ENCODE assay signal across 13 mouse cellular contexts in genomic region chr1:62777320-62778235, GRCm38 (mm10).
DNase-seq lines count a peak whose midpoint lies in the region; ATAC-seq and TF ChIP-seq lines count a peak whose summit lies in the region.
"Had no signal": no experiment of that assay in that cellular context is flagged by ENCODE, and none has a peak within 500 bp of the region (broad histone marks: within the 10 kb centered on the region; RNA-seq: fewer than 3 reads in every experiment).

No protein-coding gene starts in this region.

- peak; percentile 39 for DNase-seq in adrenal gland, postnatal 10 days
- peak; percentile 76 to 81 for DNase-seq in cerebellum, postnatal 36 days
- DNase-seq in limb, embryonic 10.5 days (ENCODE audit: low spot score), result no peak
- no peak for DNase-seq in hindbrain, embryonic 11.5 days (ENCODE audit: low spot score)
- DNase-seq: lung, adult 18-20 months; thymus, postnatal 14 days had no signal

- H3K4me3 ChIP-seq in hindbrain, embryonic 16.5 days (ENCODE audit: low read length), result no peak overlapping the region
- H3K4me3 ChIP-seq in hindbrain, embryonic 13.5 days, result no peak overlapping the region
- H3K4me3 ChIP-seq in E14TG2a.4 (replicated peaks; ENCODE audit: low read length), result peak overlapping the region; percentile 30; the same call in 1 of the 2 replicates
- H3K4me3 ChIP-seq in intestine, embryonic 16.5 days (ENCODE audit: low read length), result no peak overlapping the region
- no peak overlapping the region for H3K4me3 ChIP-seq in limb, embryonic 10.5 days
- no peak overlapping the region for H3K4me3 ChIP-seq in hindbrain, embryonic 11.5 days (ENCODE audit: low read depth, low read length)
- H3K4me3 ChIP-seq: forebrain, embryonic 13.5 days; hindbrain, embryonic 15.5 days; midbrain, embryonic 15.5 days had no signal

- ATAC-seq in hindbrain, embryonic 16.5 days, result peak; percentile 30
- no peak for ATAC-seq in hindbrain, embryonic 13.5 days (ENCODE audit: low FRiP score)
- no peak for ATAC-seq in intestine, embryonic 16.5 days
- ATAC-seq in hindbrain, embryonic 11.5 days (ENCODE audit: low FRiP score), result no peak
- ATAC-seq: forebrain, embryonic 13.5 days; midbrain, embryonic 15.5 days had no signal

- no peak overlapping the region for H3K4me2 ChIP-seq in hindbrain, embryonic 16.5 days (ENCODE audit: low read length)
- no peak overlapping the region for H3K4me2 ChIP-seq in hindbrain, embryonic 13.5 days
- no peak overlapping the region for H3K4me2 ChIP-seq in intestine, embryonic 16.5 days (ENCODE audit: low read depth, low read length)
- no peak overlapping the region for H3K4me2 ChIP-seq in hindbrain, embryonic 11.5 days (replicated peaks; ENCODE audit: low read depth, low read length)
- H3K4me2 ChIP-seq: forebrain, embryonic 13.5 days; hindbrain, embryonic 15.5 days; midbrain, embryonic 15.5 days had no signal

- H3K36me3 ChIP-seq in hindbrain, embryonic 16.5 days (ENCODE audit: control insufficient read depth, insufficient read depth, low read length), result no peaks in the 10 kb centered on the region
- H3K36me3 ChIP-seq in hindbrain, embryonic 13.5 days, result peaks cover 18% of the 10 kb centered on the region; the same call in 1 of the 2 replicates
- H3K36me3 ChIP-seq in E14TG2a.4 (ENCODE audit: insufficient read depth, low read length), result peaks cover 67% of the 10 kb centered on the region
- peaks cover 3% of the 10 kb centered on the region; the same call in 1 of the 2 replicates for H3K36me3 ChIP-seq in intestine, embryonic 16.5 days (ENCODE audit: control insufficient read depth, insufficient read depth, low read length)
- peaks cover 90% of the 10 kb centered on the region for H3K36me3 ChIP-seq in limb, embryonic 10.5 days
- no peaks in the 10 kb centered on the region for H3K36me3 ChIP-seq in hindbrain, embryonic 11.5 days (ENCODE audit: control insufficient read depth, insufficient read depth, low read length)
- H3K36me3 ChIP-seq: hindbrain, embryonic 15.5 days; midbrain, embryonic 15.5 days had no signal

- no peak overlapping the region for H3K27ac ChIP-seq in hindbrain, embryonic 16.5 days (ENCODE audit: low read depth, low read length)
- H3K27ac ChIP-seq in hindbrain, embryonic 13.5 days, result no peak overlapping the region
- no peak overlapping the region for H3K27ac ChIP-seq in intestine, embryonic 16.5 days (ENCODE audit: low read length)
- no peak overlapping the region for H3K27ac ChIP-seq in limb, embryonic 10.5 days
- no peak overlapping the region for H3K27ac ChIP-seq in hindbrain, embryonic 11.5 days (ENCODE audit: low read depth, low read length)
- H3K27ac ChIP-seq: forebrain, embryonic 13.5 days; hindbrain, embryonic 15.5 days; midbrain, embryonic 15.5 days had no signal

- H3K27me3 ChIP-seq in hindbrain, embryonic 16.5 days (replicated peaks; ENCODE audit: control insufficient read depth, insufficient read depth, low read length), result no peaks in the 10 kb centered on the region
- no peaks in the 10 kb centered on the region for H3K27me3 ChIP-seq in hindbrain, embryonic 13.5 days
- no peaks in the 10 kb centered on the region for H3K27me3 ChIP-seq in E14TG2a.4 (ENCODE audit: insufficient read depth, low read length)
- no peaks in the 10 kb centered on the region for H3K27me3 ChIP-seq in intestine, embryonic 16.5 days (replicated peaks; ENCODE audit: control insufficient read depth, insufficient read depth, low read length)
- H3K27me3 ChIP-seq in limb, embryonic 10.5 days (ENCODE audit: low read depth, poor library complexity, severe bottlenecking), result peaks cover 17% of the 10 kb centered on the region
- H3K27me3 ChIP-seq in hindbrain, embryonic 11.5 days (ENCODE audit: control insufficient read depth, insufficient read depth, low read length), result no peaks in the 10 kb centered on the region
- H3K27me3 ChIP-seq: forebrain, embryonic 13.5 days; hindbrain, embryonic 15.5 days; midbrain, embryonic 15.5 days had no signal

- TF ChIP-seq CTCF in E14TG2a.4 (conservative IDR thresholded peaks at IDR 0.05; ENCODE audit: low read length), result no peak

- WGBS in hindbrain, embryonic 16.5 days, result 59% methylated on average over 17 of the region's 17 CpGs
- 67% methylated on average over 17 of the region's 17 CpGs for WGBS in hindbrain, embryonic 13.5 days
- 45% methylated on average over 17 of the region's 17 CpGs for WGBS in intestine, embryonic 16.5 days
- 52% methylated on average over 17 of the region's 17 CpGs for WGBS in limb, embryonic 10.5 days
- 73% methylated on average over 17 of the region's 17 CpGs for WGBS in hindbrain, embryonic 11.5 days

- no peak overlapping the region for H3K9ac ChIP-seq in hindbrain, embryonic 16.5 days (ENCODE audit: low read depth, low read length)
- no peak overlapping the region for H3K9ac ChIP-seq in hindbrain, embryonic 13.5 days
- no peak overlapping the region for H3K9ac ChIP-seq in intestine, embryonic 16.5 days (ENCODE audit: low read depth, low read length)
- no peak overlapping the region for H3K9ac ChIP-seq in hindbrain, embryonic 11.5 days (ENCODE audit: low read depth, low read length)
- H3K9ac ChIP-seq: forebrain, embryonic 13.5 days; hindbrain, embryonic 15.5 days; midbrain, embryonic 15.5 days had no signal

- peaks cover 13% of the 10 kb centered on the region for H3K4me1 ChIP-seq in hindbrain, embryonic 16.5 days (ENCODE audit: control insufficient read depth, insufficient read depth, low read depth, low read length)
- peaks cover 53% of the 10 kb centered on the region for H3K4me1 ChIP-seq in hindbrain, embryonic 13.5 days (replicated peaks)
- H3K4me1 ChIP-seq in E14TG2a.4 (replicated peaks; ENCODE audit: low read depth, low read length), result peaks cover 98% of the 10 kb centered on the region
- peaks cover 15% of the 10 kb centered on the region for H3K4me1 ChIP-seq in intestine, embryonic 16.5 days (ENCODE audit: control insufficient read depth, insufficient read depth, low read length)
- H3K4me1 ChIP-seq in limb, embryonic 10.5 days, result peaks cover 46% of the 10 kb centered on the region
- H3K4me1 ChIP-seq in hindbrain, embryonic 11.5 days (replicated peaks; ENCODE audit: control insufficient read depth, insufficient read depth, low read length), result 0 out of 2 replicates have a peak, but pooled peaks cover 2% of the 10 kb centered on the region

- no peaks in the 10 kb centered on the region for H3K9me3 ChIP-seq in hindbrain, embryonic 16.5 days (ENCODE audit: control insufficient read depth, low read length)
- no peaks in the 10 kb centered on the region for H3K9me3 ChIP-seq in hindbrain, embryonic 13.5 days
- H3K9me3 ChIP-seq in E14TG2a.4 (ENCODE audit: low read length), result no peaks in the 10 kb centered on the region
- no peaks in the 10 kb centered on the region for H3K9me3 ChIP-seq in intestine, embryonic 16.5 days (ENCODE audit: control insufficient read depth, low read length)
- H3K9me3 ChIP-seq in limb, embryonic 10.5 days (replicated peaks), result no peaks in the 10 kb centered on the region
- no peaks in the 10 kb centered on the region for H3K9me3 ChIP-seq in hindbrain, embryonic 11.5 days (ENCODE audit: control insufficient read depth, low read length)
- H3K9me3 ChIP-seq: forebrain, embryonic 13.5 days; hindbrain, embryonic 15.5 days; midbrain, embryonic 15.5 days had no signal

Comparison
In these comparisons a context has a peak if more than half of its experiments do, and no peak if none do; other contexts are left out.
1. DNase-seq: peak in adrenal gland, postnatal 10 days (single experiment) and cerebellum, postnatal 36 days (2 of 2); none in limb, embryonic 10.5 days (single experiment) and hindbrain, embryonic 11.5 days (single experiment).